Mouse (Mus musculus) fat pad, adult 2 months (tissue): ENCODE data around the gene Plekhh1.
A peak's percentile ranks its signal among the peaks of the same experiment; 100 is the strongest.

Experiments
- DNase-seq: peaks from one replicate; pipeline ENCODE4 v3.0.0-alpha.2; 2011; ENCODE audit warnings: low read depth, low spot score; ENCODE audit errors: extremely low read depth

Plekhh1 gene

GRCm38 (mm10) chr12:79069916-79070315, 41.0 kb downstream of the Plekhh1 start:
- DNase-seq = no peak

DNA sequence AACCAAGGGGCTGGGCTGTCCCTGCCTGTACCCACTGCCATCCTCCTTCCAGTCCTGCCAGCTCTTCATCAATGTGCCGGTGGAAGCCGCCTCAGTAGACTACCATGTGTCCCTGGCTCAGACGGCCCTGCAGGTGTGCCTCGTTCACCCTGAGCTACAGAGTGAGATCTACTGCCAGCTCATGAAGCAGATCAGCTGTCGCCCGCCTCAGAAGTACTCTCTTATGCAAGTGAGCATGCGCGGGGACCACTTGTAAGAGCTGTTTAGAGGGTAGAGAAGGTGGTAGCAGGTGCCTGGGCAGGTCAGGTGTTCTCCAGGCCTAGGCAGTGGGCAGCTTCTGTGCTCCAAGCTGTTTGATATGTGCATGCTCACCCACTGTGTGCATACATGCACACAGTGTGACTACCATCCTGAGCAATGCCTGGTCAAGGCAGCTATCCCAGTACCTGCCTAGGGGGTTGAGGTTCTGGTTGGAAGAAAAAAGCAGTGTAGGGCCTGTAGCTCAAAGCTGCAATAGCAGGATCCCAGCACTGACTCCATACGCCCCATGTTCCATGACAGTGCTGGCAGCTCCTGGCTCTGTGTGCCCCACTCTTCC, 41.9 kb downstream of the Plekhh1 start:
- no peak for DNase-seq

- no peak for DNase-seq
Observed at GRCm38 (mm10) chr12:79072576-79072975, 43.6 kb downstream of the Plekhh1 start.

- DNase-seq = no peak
Observed at GRCm38 (mm10) chr12:79073362-79073761, 44.4 kb downstream of the Plekhh1 start.

- DNase-seq = peak; percentile 30
Observed at GRCm38 (mm10) chr12:79089182-79089812, 60.3 kb downstream of the Plekhh1 start, which contains the start of gene Pigh. Gene Pigh (minus strand): TSS chr12:79089651.

DNA sequence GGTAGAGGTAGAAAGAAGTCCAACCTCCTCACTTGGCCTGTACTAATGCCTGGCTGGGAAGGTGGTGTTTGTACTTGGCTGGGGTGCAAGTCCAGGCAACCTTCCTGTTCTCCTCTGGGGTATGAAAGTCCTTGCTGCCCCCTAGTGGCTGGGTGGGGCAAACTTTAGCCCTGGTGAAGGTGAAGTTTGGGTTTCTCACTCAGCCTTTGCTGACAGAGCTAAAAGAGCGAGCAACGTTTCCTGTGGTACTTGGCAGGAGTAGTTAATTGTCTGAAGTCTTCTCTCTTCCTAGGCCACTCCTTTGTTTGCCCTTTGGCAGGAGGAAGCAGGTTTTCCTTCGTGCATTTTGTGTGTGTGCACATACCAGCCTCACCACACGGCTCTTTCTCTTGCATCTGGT, 63.6 kb downstream of the Plekhh1 start:
- peak; percentile 34 for DNase-seq

- DNase-seq = no peak
Observed at GRCm38 (mm10) chr12:79097106-79097752, 68.3 kb downstream of the Plekhh1 start.

GRCm38 (mm10) chr12:79103773-79104172, 74.8 kb downstream of the Plekhh1 start:
- DNase-seq = peak; percentile 52

DNA sequence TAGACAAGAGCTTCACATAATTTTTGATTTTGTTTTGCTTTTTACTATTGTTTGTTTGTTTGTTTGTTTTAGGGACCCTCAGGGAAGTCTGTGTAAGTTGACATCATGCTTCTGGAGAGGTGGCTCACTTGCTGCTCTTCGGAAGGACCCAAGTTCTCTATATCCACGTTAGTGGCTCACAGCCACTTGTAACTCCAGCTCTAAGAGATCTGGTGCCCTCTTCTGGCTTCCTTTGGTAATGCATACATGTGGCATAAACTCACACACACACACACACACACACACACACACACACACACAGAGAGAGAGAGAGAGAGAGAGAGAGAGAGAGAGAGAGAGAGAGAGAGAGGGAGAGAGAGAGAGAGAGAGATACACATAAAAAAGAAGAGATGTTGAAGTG, 75.6 kb downstream of the Plekhh1 start:
- no peak for DNase-seq

- DNase-seq = no peak
Observed at GRCm38 (mm10) chr12:79105312-79105711, 76.3 kb downstream of the Plekhh1 start.

GRCm38 (mm10) chr12:79118991-79119390, 90.0 kb downstream of the Plekhh1 start:
- no peak for DNase-seq

GRCm38 (mm10) chr12:79122820-79123219, 93.9 kb downstream of the Plekhh1 start:
- no peak for DNase-seq

DNA sequence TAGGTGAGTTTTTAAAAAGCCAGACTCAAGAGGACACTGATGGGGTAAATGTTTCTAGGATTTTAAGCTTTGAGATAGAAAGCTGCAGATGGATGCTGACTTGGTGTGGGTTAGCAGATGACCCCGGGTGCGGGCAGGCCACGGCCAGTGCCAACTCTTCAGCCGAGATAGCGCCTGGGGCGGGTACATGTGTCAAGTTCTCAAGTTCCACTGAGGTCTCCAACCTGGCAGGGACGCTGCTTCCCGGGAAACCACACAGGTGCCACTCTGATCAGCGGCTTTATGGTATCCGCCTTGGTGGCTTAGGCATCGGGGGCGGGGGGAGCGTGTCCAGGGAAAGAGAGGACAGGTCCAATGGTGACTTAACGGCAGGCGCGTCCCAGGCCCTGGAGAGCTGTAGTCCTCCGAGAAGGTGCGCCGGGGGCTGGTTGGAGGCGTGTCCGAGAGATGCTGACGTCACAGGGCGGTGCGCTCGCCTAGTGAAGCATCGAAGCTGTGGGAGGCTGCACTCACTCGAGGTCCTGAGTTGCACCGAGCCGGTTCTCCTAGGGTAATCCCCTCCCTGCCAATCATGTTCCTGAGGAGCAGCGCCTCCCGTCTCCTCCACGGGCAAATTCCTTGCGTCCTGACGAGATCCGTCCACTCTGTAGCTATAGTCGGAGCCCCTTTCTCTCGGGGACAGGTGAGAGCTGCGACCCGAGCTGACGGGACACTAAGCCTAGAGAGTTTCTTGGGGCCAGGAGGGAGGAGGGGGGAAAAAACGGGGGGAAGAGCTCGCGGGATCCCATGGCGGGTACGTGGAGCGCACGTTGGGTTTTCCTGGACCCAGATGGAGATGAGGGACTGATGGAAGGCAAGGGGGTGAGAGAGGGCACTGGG, 101.6 kb downstream of the Plekhh1 start, which contains the start of gene Arg2:
Gene Arg2 (plus strand): TSS at position 479 of the 879 bp plus-strand sequence.
- DNase-seq = peak; percentile 14
